8 mouse cellular contexts compared by ENCODE assay signal in genomic region chr5:122372878-122373277, GRCm38 (mm10). TPM values are rescaled to one million over a fixed set of nuclear protein-coding genes. Genes with fewer than 3 reads are reported as not detected.
DNase-seq lines count a peak whose midpoint lies in the region; ATAC-seq and TF ChIP-seq lines count a peak whose summit lies in the region.

No protein-coding gene starts in this region.

- H3K27ac ChIP-seq in kidney, embryonic 14.5 days (ENCODE audit: low read depth, low read length) = peak overlapping the region; percentile 94
- H3K27ac ChIP-seq in bone marrow macrophage, adult 2 months (ENCODE audit: insufficient read depth, low read depth, low read length) = peak overlapping the region; percentile 52
- H3K27ac ChIP-seq in hindbrain, embryonic 12.5 days = peak overlapping the region; percentile 94
- peak overlapping the region; percentile 90 for H3K27ac ChIP-seq in midbrain, embryonic 13.5 days

- H3K27me3 ChIP-seq in kidney, embryonic 14.5 days (ENCODE audit: control insufficient read depth, insufficient read depth, low read length) = no peaks in the 10 kb centered on the region
- no peaks in the 10 kb centered on the region for H3K27me3 ChIP-seq in hindbrain, embryonic 12.5 days
- H3K27me3 ChIP-seq in midbrain, embryonic 13.5 days = no peaks in the 10 kb centered on the region

- WGBS in kidney, embryonic 14.5 days = 11% methylated on average over 5 of the region's 5 CpGs
- WGBS in hindbrain, embryonic 12.5 days = 7% methylated on average over 5 of the region's 5 CpGs
- 7% methylated on average over 5 of the region's 5 CpGs for WGBS in midbrain, embryonic 13.5 days

- peaks cover 25% of the 10 kb centered on the region for H3K36me3 ChIP-seq in kidney, embryonic 14.5 days (ENCODE audit: control insufficient read depth, insufficient read depth, low read length)
- H3K36me3 ChIP-seq in hindbrain, embryonic 12.5 days = peaks cover 41% of the 10 kb centered on the region
- peaks cover 43% of the 10 kb centered on the region for H3K36me3 ChIP-seq in midbrain, embryonic 13.5 days

- no peaks in the 10 kb centered on the region for H3K9me3 ChIP-seq in kidney, embryonic 14.5 days (ENCODE audit: control insufficient read depth, low read length)
- H3K9me3 ChIP-seq in hindbrain, embryonic 12.5 days (replicated peaks) = no peaks in the 10 kb centered on the region
- H3K9me3 ChIP-seq in midbrain, embryonic 13.5 days = no peaks in the 10 kb centered on the region

- no peak for TF ChIP-seq POLR2A in bone marrow macrophage, adult 2 months (IDR thresholded peaks at IDR 0.05; ENCODE audit: borderline replicate concordance, low read depth, low read length)

- 0 out of 2 replicates have a peak, but pooled peaks have one; percentile 2 for ATAC-seq in kidney, embryonic 14.5 days (ENCODE audit: low FRiP score, low TSS enrichment)
- ATAC-seq in hindbrain, embryonic 12.5 days (ENCODE audit: low FRiP score) = no peak
- no peak for ATAC-seq in midbrain, embryonic 13.5 days

- peak overlapping the region; percentile 83 for H3K4me3 ChIP-seq in kidney, embryonic 14.5 days (ENCODE audit: low read length)
- peak overlapping the region; percentile 79 for H3K4me3 ChIP-seq in bone marrow macrophage, adult 2 months (ENCODE audit: insufficient read depth, low read length)
- peak overlapping the region; percentile 68 for H3K4me3 ChIP-seq in hindbrain, embryonic 12.5 days
- peak overlapping the region; percentile 83 for H3K4me3 ChIP-seq in midbrain, embryonic 13.5 days (replicated peaks)

- peak overlapping the region; percentile 53 for H3K4me2 ChIP-seq in kidney, embryonic 14.5 days (replicated peaks; ENCODE audit: low read depth, low read length)
- peak overlapping the region; percentile 78 for H3K4me2 ChIP-seq in hindbrain, embryonic 12.5 days (replicated peaks)
- peak overlapping the region; percentile 77 for H3K4me2 ChIP-seq in midbrain, embryonic 13.5 days (replicated peaks)

- H3K9ac ChIP-seq in kidney, embryonic 14.5 days (ENCODE audit: low read depth, low read length) = peak overlapping the region; percentile 84
- peak overlapping the region; percentile 65 for H3K9ac ChIP-seq in hindbrain, embryonic 12.5 days
- H3K9ac ChIP-seq in midbrain, embryonic 13.5 days (replicated peaks) = peak overlapping the region; percentile 89

- no peak for DNase-seq in kidney, adult 8-10 months
- no peak for DNase-seq in right cerebral cortex, postnatal 25 days
- no peak for DNase-seq in embryo, embryonic 9.5 days (ENCODE audit: extremely low spot score)
- DNase-seq in kidney, adult 9 months = no peak

- H3K4me1 ChIP-seq in kidney, embryonic 14.5 days (ENCODE audit: control insufficient read depth, insufficient read depth, low read length) = peaks cover 8% of the 10 kb centered on the region
- peaks cover 3% of the 10 kb centered on the region; the same call in 1 of the 2 replicates for H3K4me1 ChIP-seq in bone marrow macrophage, adult 2 months (ENCODE audit: control insufficient read depth, insufficient read depth, low read length)
- peaks cover 20% of the 10 kb centered on the region for H3K4me1 ChIP-seq in hindbrain, embryonic 12.5 days
- H3K4me1 ChIP-seq in midbrain, embryonic 13.5 days (replicated peaks) = peaks cover 31% of the 10 kb centered on the region

- no peak for TF ChIP-seq CTCF in bone marrow macrophage, adult 2 months (IDR thresholded peaks at IDR 0.05; ENCODE audit: low read depth, low read length)

RNA-seq across cellular contexts. Expression of gene Fam216a, which starts 0.7 kb away (rescaled TPM):
- polyA plus RNA-seq in kidney, embryonic 14.5 days (2014; fragmentation: Nextera tagmentation; extraction: Ambion mirVana) = 73.6 and 76.0 TPM in 2 replicates
- 8.3 and 11.5 TPM in 2 replicates for polyA plus RNA-seq in bone marrow macrophage, adult 2 months (2012; ENCODE audit: insufficient read depth, insufficient read length, missing spikeins)
- polyA plus RNA-seq in hindbrain, embryonic 12.5 days (2016; fragmentation: Nextera tagmentation; extraction: Ambion mirVana) = 107 and 114 TPM in 2 replicates
- 128 and 135 TPM in 2 replicates for polyA plus RNA-seq in midbrain, embryonic 13.5 days (2015; fragmentation: Nextera tagmentation; extraction: Ambion mirVana)

RNA-seq across cellular contexts. Expression of gene Gpn3, which starts 1.2 kb away (rescaled TPM):
- polyA plus RNA-seq in kidney, embryonic 14.5 days (2014; fragmentation: Nextera tagmentation; extraction: Ambion mirVana) = 77.6 and 82.6 TPM in 2 replicates
- polyA plus RNA-seq in bone marrow macrophage, adult 2 months (2012; ENCODE audit: insufficient read depth, insufficient read length, missing spikeins) = 16.9 and 19.7 TPM in 2 replicates
- polyA plus RNA-seq in hindbrain, embryonic 12.5 days (2016; fragmentation: Nextera tagmentation; extraction: Ambion mirVana) = 52.0 and 52.2 TPM in 2 replicates
- polyA plus RNA-seq in midbrain, embryonic 13.5 days (2015; fragmentation: Nextera tagmentation; extraction: Ambion mirVana) = 50.8 and 51.8 TPM in 2 replicates

RNA-seq across cellular contexts. Expression of gene Vps29, which starts 18.7 kb away (rescaled TPM):
- 224 and 236 TPM in 2 replicates for polyA plus RNA-seq in kidney, embryonic 14.5 days (2014; fragmentation: Nextera tagmentation; extraction: Ambion mirVana)
- 123 and 134 TPM in 2 replicates for polyA plus RNA-seq in bone marrow macrophage, adult 2 months (2012; ENCODE audit: insufficient read depth, insufficient read length, missing spikeins)
- 207 and 212 TPM in 2 replicates for polyA plus RNA-seq in hindbrain, embryonic 12.5 days (2016; fragmentation: Nextera tagmentation; extraction: Ambion mirVana)
- 260 and 269 TPM in 2 replicates for polyA plus RNA-seq in midbrain, embryonic 13.5 days (2015; fragmentation: Nextera tagmentation; extraction: Ambion mirVana)

RNA-seq across cellular contexts. Expression of gene Arpc3, which starts 18.8 kb away (rescaled TPM):
- 32.5 and 201 TPM in 2 replicates for polyA plus RNA-seq in kidney, embryonic 14.5 days (2014; fragmentation: Nextera tagmentation; extraction: Ambion mirVana)
- polyA plus RNA-seq in bone marrow macrophage, adult 2 months (2012; ENCODE audit: insufficient read depth, insufficient read length, missing spikeins) = 741 and 780 TPM in 2 replicates
- polyA plus RNA-seq in hindbrain, embryonic 12.5 days (2016; fragmentation: Nextera tagmentation; extraction: Ambion mirVana) = 115 and 134 TPM in 2 replicates
- polyA plus RNA-seq in midbrain, embryonic 13.5 days (2015; fragmentation: Nextera tagmentation; extraction: Ambion mirVana) = 140 and 173 TPM in 2 replicates

RNA-seq across cellular contexts. Expression of gene Rad9b, which starts 18.8 kb away (rescaled TPM):
- 11.4 and 12.2 TPM in 2 replicates for polyA plus RNA-seq in kidney, embryonic 14.5 days (2014; fragmentation: Nextera tagmentation; extraction: Ambion mirVana)
- 1.9 and 2.6 TPM in 2 replicates for polyA plus RNA-seq in bone marrow macrophage, adult 2 months (2012; ENCODE audit: insufficient read depth, insufficient read length, missing spikeins)
- polyA plus RNA-seq in hindbrain, embryonic 12.5 days (2016; fragmentation: Nextera tagmentation; extraction: Ambion mirVana) = 13.3 and 15.6 TPM in 2 replicates
- 21.8 and 22.6 TPM in 2 replicates for polyA plus RNA-seq in midbrain, embryonic 13.5 days (2015; fragmentation: Nextera tagmentation; extraction: Ambion mirVana)
